ENCODE assay signal across 8 mouse cellular contexts in the genomic region with DNA sequence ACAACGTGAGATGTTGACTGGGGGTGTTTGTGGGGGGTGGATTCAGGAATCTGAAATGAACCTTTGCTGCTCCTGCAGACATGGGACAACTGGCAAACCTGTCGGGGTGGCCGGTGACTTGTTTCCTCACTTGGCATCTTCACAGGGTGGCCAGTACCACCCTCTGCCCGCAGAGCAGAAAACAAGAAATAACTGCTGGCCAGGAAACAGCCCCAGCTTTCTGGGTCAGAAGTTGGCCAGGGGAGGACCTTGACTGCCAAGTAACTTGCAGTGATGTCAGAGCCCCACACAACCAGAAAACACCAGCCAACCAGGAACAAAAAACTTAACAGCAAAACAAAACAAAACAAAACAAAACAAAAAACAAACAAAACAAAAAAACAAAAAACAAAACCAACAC.
DNase-seq lines count a peak whose midpoint lies in the region; ATAC-seq lines count a peak whose summit lies in the region.
"Had no signal": no experiment of that assay in that cellular context is flagged by ENCODE, and none has a peak within 500 bp of the region (broad histone marks: within the 10 kb centered on the region; RNA-seq: fewer than 3 reads in every experiment).

No protein-coding gene starts in this region.

- H3K9me3 ChIP-seq in embryonic facial prominence, embryonic 15.5 days (replicated peaks) = no peaks in the 10 kb centered on the region
- H3K9me3 ChIP-seq in lung, embryonic 15.5 days = no peaks in the 10 kb centered on the region
- H3K9me3 ChIP-seq: midbrain, embryonic 12.5 days had no signal

- H3K9ac ChIP-seq in embryonic facial prominence, embryonic 15.5 days = no peak overlapping the region
- no peak overlapping the region for H3K9ac ChIP-seq in lung, embryonic 15.5 days
- H3K9ac ChIP-seq: midbrain, embryonic 12.5 days had no signal

- no peak overlapping the region for H3K27ac ChIP-seq in embryonic facial prominence, embryonic 15.5 days (replicated peaks)
- 0 out of 2 replicates have a peak overlapping the region, but pooled peaks have one; percentile 99 for H3K27ac ChIP-seq in lung, embryonic 15.5 days
- H3K27ac ChIP-seq: midbrain, embryonic 12.5 days had no signal

- H3K4me1 ChIP-seq in embryonic facial prominence, embryonic 15.5 days = peaks cover 10% of the 10 kb centered on the region
- H3K4me1 ChIP-seq in lung, embryonic 15.5 days = peaks cover 18% of the 10 kb centered on the region; the same call in 1 of the 2 replicates

- peaks cover 4% of the 10 kb centered on the region; the same call in 1 of the 2 replicates for H3K27me3 ChIP-seq in embryonic facial prominence, embryonic 15.5 days
- peaks cover 12% of the 10 kb centered on the region; the same call in 1 of the 2 replicates for H3K27me3 ChIP-seq in lung, embryonic 15.5 days

- H3K4me2 ChIP-seq in embryonic facial prominence, embryonic 15.5 days (replicated peaks) = peak overlapping the region; percentile 82; the same call in 1 of the 2 replicates
- H3K4me2 ChIP-seq in lung, embryonic 15.5 days = peak overlapping the region; percentile 90

- WGBS in embryonic facial prominence, embryonic 15.5 days = 66% methylated on average over 4 of the region's 4 CpGs
- 46% methylated on average over 4 of the region's 4 CpGs for WGBS in lung, embryonic 15.5 days

- H3K4me3 ChIP-seq in embryonic facial prominence, embryonic 15.5 days (replicated peaks) = no peak overlapping the region
- peak overlapping the region; percentile 80; the same call in 1 of the 2 replicates for H3K4me3 ChIP-seq in lung, embryonic 15.5 days

- H3K36me3 ChIP-seq in embryonic facial prominence, embryonic 15.5 days = no peaks in the 10 kb centered on the region
- no peaks in the 10 kb centered on the region for H3K36me3 ChIP-seq in lung, embryonic 15.5 days
- H3K36me3 ChIP-seq: midbrain, embryonic 12.5 days had no signal

- peak; percentile 28 for DNase-seq in kidney, adult 9 months
- no peak for DNase-seq in kidney, adult 11 months
- DNase-seq in adrenal gland, postnatal 10 days = peak; percentile 66
- DNase-seq in urinary bladder, postnatal 25 days (ENCODE audit: low spot score) = no peak

- ATAC-seq in embryonic facial prominence, embryonic 15.5 days (ENCODE audit: insufficient number of reproducible peaks, low FRiP score, low TSS enrichment, low read depth) = no peak
- no peak for ATAC-seq in lung, embryonic 15.5 days (ENCODE audit: borderline replicate concordance, extremely low read depth, low FRiP score, low TSS enrichment)
- ATAC-seq in inflammation-experienced regulatory T-cells, adult 6 months = no peak

Comparison
In these comparisons a context has a peak if more than half of its experiments do, and no peak if none do; other contexts are left out.
1. DNase-seq: peak in kidney, adult 9 months (single experiment) and adrenal gland, postnatal 10 days (single experiment); none in kidney, adult 11 months (single experiment) and urinary bladder, postnatal 25 days (single experiment).